Mouse (Mus musculus) spleen, embryonic (tissue): ENCODE results near the gene C1qtnf6.

Source experiments
- CTCF ChIA-PET: fragments of 350-600 bp; sonication (Branson Sonifier 250); formaldehyde crosslinking; loops from one replicate; lab custom pipeline; 2022; lab: Charles Lee

C1qtnf6 gene

DNA sequence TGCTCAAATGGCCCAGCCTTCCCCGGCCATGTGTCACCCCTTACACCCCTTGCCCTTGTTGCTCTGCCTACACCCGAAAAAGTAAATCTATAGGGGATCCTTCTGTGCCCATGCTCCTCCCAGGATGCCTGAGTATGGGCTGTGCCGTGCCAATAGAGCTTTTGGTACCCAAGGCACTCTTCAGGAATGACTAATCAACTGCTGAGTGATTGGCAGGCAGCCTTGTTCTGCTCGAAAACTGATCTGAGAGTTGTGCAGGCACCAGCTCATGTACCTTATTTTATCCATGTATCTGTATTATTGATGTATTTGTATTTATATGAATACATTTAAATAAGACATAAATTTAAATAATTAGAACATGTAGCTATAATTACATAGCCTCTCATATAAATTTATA is 44.1 kb downstream of the C1qtnf6 start:
- CTCF ChIA-PET: no interaction called here

- CTCF ChIA-PET: no interaction called here
Measured at GRCm38 (mm10) chr15:78486564-78486963, 44.7 kb downstream of the C1qtnf6 start.

DNA sequence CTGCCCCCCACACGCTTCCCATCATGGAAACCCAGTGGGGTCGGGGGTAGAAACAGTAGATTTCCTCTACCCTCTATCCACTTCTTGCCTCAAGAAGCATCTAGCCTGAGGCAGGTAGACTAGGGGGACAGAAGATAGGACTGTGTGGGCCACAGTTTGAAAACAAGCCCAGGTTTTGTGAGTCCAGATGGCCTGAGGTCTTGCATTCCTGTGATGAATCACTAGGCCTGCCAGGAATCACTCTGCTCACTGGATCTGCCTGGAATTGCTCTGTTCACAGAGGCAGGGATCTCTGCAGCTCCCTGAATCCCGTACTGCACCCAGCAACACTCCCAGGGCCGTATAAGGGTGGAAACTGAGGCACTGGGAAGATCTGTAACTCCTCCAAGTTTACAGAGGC is 47.9 kb downstream of the C1qtnf6 start:
- CTCF ChIA-PET: no interaction called here

GRCm38 (mm10) chr15:78482518-78482917 is 48.7 kb downstream of the C1qtnf6 start:
- CTCF ChIA-PET: no interaction called here

- CTCF ChIA-PET: no interaction called here
Measured at GRCm38 (mm10) chr15:78481448-78482000, 49.7 kb downstream of the C1qtnf6 start.

DNA sequence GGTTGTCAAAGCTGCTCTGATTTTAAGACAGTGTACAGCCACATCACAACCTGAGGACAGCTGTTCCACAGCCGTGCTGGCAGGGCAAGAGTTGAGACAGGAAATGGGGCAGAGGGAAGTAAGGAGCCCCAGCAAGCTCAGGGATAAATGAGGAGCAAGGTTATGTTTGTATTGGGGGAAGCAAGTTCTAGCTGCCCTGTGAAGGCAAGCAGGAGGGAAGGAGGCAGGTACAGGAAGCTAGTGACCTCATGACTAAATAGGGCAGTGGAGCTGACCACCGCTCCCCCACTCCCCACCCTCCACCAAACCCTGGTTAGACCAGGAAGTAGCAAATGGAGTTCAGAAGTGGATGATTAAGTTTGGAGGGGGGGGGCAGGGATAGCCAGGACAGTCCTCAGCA is 50.2 kb downstream of the C1qtnf6 start:
- CTCF ChIA-PET: no interaction called here

- CTCF ChIA-PET: interaction anchor here (0.5 to 0.6 kb wide), 2 partner anchors 11 to 298 kb away, joined by 3 read pairs; no protein-coding TSS in a partner anchor
Measured at GRCm38 (mm10) chr15:78480111-78480510, 51.1 kb downstream of the C1qtnf6 start.

GRCm38 (mm10) chr15:78479470-78479869 is 51.7 kb downstream of the C1qtnf6 start:
- CTCF ChIA-PET: no interaction called here

DNA sequence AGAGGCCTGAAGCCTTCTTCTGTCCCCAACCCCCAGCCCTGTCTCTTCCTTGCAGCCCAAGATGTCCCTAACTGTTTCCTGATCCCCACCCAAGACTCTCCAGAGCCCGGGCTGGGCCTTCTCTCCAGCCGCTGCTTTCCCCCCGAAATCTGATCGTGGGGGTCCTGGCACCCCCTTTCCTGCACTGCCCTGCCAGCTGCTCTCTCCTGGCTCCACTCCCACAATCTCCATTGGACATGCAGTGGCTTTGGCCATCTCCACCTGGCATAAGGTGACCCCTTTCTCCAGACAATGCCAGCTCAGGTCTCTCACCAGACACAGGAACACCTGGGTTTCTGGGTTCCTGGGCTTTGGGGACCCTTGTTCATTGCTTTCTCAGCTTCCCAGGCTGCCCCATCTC is 53.1 kb downstream of the C1qtnf6 start:
- CTCF ChIA-PET: no interaction called here

GRCm38 (mm10) chr15:78476878-78477277 is 54.3 kb downstream of the C1qtnf6 start:
- CTCF ChIA-PET: no interaction called here

GRCm38 (mm10) chr15:78475604-78476031 is 55.6 kb downstream of the C1qtnf6 start:
- CTCF ChIA-PET: no interaction called here

GRCm38 (mm10) chr15:78473442-78473841 is 57.8 kb downstream of the C1qtnf6 start:
- CTCF ChIA-PET: no interaction called here
